Mouse (Mus musculus) left cerebral cortex, adult 8-10 months (tissue): ENCODE measurements around the gene Hoxb9. TPM values are rescaled to one million over a fixed set of nuclear protein-coding genes. Genes with fewer than 3 reads are reported as not detected.
A peak's percentile ranks its signal among the peaks of the same experiment; 100 is the strongest.

Source experiments
- DNase-seq, 2 experiments: peaks; one replicate each; pipeline ENCODE4 v3.0.0; 2022; ENCODE audit warnings: low spot score in 2 of 2
- total RNA-seq, 4 experiments: library from RNA; stranded (reverse); gene quantifications; 2 replicates each; pipeline ENCODE4 v1.2.4; 2022

Hoxb9 gene
- total RNA-seq, 4 experiments from 2014 or later: 0.16 TPM; not detected in 3

GRCm38 (mm10) chr11:96284774-96285734, 13.8 kb downstream of the Hoxb9 start:
- no peak for DNase-seq

- no peak for DNase-seq
These were observed 14.8 kb downstream of the Hoxb9 start, which contains the start of gene Hoxb7 for GRCm38 (mm10) chr11:96285771-96286738. Hoxb7 (plus strand) TSS chr11:96286623.

- DNase-seq: no peak
These were observed 15.6 kb downstream of the Hoxb9 start for GRCm38 (mm10) chr11:96286739-96287385.

DNA sequence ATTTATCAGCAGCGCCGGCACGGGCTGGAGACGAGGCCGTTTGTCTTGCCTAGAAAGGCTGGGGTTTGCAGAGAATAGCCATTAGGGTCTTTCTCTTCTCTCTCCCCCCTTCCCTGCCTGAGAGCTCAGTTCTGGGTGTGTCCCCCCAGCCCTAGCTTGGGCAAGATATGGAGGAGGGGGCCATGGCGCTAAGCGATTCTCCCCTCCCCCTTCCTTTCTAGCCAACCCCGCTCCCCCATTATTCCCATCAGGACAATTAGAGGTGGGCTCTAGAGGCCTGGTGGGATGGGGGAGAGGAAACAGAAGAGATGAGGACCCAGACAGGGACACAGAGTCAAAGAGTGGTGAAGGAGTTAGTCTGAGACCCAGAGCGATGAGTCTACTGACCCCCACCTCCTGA, 16.2 kb downstream of the Hoxb9 start:
- DNase-seq: no peak

DNA sequence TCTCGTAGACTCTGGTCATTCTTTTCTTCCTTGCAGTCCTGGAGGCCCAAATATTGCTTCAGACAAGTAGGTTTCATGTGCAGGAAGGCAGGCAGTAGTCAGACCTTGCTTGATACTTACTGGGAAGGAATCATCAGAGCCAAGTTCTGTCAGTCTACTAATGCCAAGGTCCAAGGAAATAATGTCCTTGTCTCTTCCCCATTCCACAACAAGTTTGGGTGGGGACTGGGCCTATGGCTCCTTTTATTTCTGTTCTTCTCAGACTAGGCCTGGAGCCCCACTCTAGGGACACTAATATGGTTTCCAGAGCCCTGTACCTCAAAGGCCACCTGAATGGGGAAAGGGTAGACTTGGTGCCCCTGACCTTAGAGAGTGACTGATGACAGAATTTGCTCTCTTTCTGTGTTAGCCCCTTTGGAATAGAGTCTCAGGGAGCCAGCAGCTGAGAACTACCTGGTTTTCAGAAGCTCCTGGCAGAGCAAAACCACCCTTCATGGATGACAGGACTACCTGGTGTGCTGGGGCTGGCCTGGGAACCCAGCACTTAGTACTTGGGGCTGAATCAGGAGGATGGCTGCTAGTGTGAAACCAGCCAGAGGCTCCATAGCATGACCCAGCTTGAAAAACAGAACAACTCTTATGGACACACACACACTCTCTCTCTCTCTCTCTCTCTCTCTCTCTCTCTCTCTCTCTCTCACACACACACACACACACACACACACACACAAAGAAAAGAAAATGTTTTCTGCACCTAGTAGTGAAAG, 17.4 kb downstream of the Hoxb9 start:
- DNase-seq: no peak

- DNase-seq: no peak
These were observed 18.0 kb downstream of the Hoxb9 start for GRCm38 (mm10) chr11:96289293-96289692.

DNA sequence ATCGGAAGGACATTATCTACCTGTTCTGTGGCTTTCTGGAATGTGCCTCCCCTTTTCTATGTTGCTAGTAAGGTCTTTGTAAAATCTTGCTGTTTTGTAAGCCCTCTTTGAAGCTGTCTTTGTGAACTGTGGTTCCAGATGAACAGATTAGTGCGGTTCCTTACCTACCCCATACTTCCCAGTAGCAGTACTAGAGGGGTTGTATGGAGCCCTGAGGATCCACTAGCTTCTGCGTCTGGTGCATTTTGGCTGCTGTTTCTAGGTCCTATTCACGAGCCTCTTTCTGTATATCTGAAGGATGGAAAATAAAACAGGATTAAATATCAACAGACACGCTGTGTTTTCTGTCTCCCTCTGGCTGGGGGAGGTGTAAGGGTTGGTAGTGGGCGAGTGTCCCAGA, 18.6 kb downstream of the Hoxb9 start:
- no peak for DNase-seq

DNA sequence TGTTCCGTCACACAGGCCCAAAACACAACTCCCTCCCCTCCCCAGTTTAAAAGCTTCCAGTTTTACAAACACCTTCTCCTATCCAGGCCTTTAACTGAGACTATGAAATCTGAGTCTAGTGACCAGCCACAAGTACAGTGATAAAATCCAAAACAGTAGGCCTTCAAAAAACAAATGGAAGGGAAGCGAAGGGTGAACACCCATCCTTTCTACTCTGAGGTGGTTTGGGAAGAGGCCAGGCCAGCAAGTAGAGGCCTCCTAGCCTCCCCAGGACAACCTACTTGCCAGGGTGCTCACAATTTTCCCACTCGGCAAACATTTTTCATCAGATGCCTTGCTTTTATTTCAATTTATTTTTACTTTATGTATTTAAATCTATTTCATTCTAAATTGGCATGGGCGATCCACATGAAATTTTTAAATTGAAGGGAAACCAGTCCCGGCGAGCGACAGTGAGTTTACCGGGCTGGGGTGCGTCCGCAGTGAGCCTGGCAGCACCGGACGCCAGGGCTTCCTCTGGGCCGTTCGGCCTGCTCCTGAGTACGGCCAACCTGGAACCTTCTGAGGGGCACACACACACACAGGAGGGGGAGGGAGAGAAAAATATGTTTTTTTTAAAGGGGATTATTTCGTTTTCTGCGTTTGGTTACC, 19.6 kb downstream of the Hoxb9 start:
- DNase-seq: no peak

- DNase-seq: no peak
These were observed 20.7 kb downstream of the Hoxb9 start, which contains the start of gene Hoxb6 for GRCm38 (mm10) chr11:96291681-96292564. Hoxb6 (plus strand) TSS chr11:96292476.

- no peak for DNase-seq
These were observed 21.5 kb downstream of the Hoxb9 start for GRCm38 (mm10) chr11:96292565-96293301.

DNA sequence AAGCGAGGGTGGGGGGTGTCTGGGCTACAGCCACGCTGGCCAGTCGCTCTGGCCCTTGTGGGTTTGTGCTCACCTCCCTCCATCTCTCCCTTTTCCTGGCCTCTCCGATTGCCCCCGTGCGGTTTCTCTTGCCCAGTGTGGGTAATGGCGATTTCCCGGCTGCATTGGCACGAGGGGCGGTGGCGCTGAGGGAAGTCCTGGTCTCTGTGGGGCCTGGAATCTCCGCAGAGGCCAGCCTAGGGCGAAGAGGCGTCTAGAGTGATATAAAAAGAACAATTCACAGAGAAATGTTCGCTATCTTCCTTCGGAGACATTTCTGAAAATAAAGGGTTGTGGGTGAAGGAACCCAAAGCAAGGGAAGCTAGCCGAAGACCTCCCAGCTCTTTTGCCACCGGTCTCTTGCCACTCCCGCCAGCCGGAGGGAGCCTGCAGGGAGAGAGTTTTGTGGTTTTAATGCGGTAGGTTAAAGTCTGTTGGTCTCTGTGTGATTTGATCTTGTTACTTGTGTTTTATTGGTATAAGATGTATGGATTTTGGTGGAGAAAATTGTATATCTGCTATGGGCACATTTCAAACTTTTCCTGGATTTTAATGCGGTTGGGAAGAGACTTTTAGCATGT, 22.2 kb downstream of the Hoxb9 start:
- DNase-seq: no peak

- peak in 1 of 2 experiments; percentile 40 for DNase-seq
These were observed 23.2 kb downstream of the Hoxb9 start for GRCm38 (mm10) chr11:96294245-96295091.

DNA sequence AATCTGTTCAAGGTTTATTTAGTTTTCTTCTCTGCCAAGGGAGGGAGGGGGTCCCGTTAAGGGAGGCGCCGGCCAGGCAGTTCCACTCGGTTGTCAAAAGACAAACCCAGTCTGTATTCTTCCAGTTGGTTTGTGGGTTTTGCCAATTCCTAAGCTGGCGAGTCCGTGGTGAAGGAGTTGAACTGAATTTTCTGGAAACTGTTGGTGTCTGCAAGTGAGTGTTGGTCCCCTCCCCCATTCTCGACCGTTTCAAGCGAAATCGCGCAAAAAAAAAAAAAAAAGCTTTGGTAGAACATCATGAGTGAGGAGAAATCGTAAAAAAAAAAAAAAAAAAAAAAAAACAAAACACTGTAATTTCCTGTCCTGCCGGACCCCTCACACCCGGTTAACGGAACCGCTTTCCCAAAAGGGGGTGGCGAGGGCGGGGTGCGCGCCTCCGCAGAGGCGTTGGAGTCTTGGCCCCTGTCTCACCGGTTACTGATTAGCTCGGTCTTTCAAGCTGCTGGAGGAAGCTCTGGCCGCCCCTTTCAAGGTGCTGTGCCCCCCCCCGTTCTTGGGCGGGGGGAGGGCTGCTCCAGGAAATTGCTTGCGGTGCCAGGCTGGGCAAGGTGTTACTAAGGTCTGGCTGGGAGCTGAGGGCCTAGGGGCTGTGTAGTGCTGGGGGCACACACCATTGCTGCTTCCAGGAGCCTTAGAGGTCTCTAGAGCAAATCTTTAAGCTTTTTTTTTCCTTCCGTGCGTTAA, 24.0 kb downstream of the Hoxb9 start:
- DNase-seq: no peak

DNA sequence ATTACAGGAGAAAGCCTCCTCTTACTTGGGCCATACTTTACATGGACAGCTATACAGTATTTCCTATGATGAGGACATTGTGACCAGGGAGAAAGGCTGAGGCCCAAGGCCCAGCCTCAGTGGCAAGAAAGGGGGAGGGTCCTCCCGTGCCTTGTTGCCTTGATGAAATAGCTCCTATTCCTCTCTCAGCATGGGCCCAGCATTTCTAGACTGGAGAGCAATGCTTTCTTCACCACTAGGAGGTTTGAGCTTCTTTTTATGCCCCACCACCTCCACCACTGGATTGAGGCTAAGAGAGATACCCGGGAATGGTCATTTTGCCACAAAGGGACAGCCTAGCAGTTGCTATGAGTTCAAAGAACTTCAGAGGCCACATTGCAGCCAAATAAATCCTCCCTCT, 25.7 kb downstream of the Hoxb9 start:
- DNase-seq: no peak

DNA sequence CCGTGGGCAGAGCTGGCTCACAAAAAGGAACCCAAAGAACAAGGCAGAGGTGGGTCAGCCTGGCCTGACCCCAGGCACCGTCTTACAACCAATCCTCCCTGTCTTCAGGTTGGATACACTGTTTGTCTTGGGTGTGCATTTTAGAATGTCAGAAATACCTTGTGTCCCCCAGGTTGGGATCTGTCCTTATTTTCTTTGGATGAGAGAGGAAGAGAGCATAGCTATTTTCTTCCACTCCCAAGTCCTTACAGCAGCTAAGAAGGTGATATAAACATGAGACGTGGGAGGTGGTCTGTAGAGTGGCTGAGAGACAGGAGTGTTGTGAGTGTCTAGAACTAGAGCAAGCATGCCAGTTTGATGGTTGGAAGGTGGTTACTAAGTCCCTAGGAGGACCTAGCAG, 26.2 kb downstream of the Hoxb9 start:
- DNase-seq: no peak

- no peak for DNase-seq
These were observed 26.8 kb downstream of the Hoxb9 start for GRCm38 (mm10) chr11:96297968-96298635.
